Mouse (Mus musculus): ENCODE measurements around the gene Bpnt1. TPM values are rescaled to one million over a fixed set of nuclear protein-coding genes. Genes with fewer than 3 reads are reported as not detected.
A peak's percentile ranks its signal among the peaks of the same experiment; 100 is the strongest.
"Not testable (repeated sequence)": the region's sequence is repeated elsewhere in the genome, so short reads cannot be mapped to it uniquely, and the experiment has no call there.

The Bpnt1 gene
- polyA plus RNA-seq, 1 experiment from 2014 or later, result 108 TPM

DNA sequence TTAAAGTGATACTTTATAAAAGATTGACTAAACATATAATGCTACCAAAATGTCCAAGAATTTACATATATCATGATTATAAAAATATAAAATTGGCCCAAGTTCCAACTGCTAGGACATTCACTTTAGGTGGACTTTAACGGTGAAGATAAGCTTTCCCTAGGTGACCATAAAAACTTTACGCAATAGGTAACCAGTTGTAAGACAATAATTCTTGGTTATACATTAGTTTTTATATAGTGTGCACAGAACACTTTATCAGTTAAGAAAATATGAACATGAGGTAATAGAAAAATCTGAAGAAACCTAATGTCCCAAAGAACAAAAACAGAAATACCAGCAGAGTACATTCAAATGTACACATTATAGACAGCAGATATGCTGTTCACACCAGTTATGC lies 23.6 kb upstream of the Bpnt1 start:
- TF ChIP-seq CTCF (IDR thresholded peaks at IDR 0.05; ENCODE audit: low read depth), result no peak
- DNase-seq (ENCODE audit: low spot score), result no peak
- 95% methylated on average over 2 of the region's 2 CpGs for whole genome bisulfite sequencing
- ATAC-seq (replicated peaks; ENCODE audit: low FRiP score, low read depth), result no peak
- H3K27ac ChIP-seq, result no peak overlapping the region
- no peaks in the 10 kb centered on the region for H3K27me3 ChIP-seq (ENCODE audit: insufficient read depth, low read length)
- H3K36me3 ChIP-seq (ENCODE audit: insufficient read depth, low read length), result peaks cover 34% of the 10 kb centered on the region
- no peaks in the 10 kb centered on the region for H3K4me1 ChIP-seq (replicated peaks; ENCODE audit: insufficient read depth, low read length)
- H3K4me2 ChIP-seq (ENCODE audit: low read length), result no peak overlapping the region
- H3K9me3 ChIP-seq (replicated peaks; ENCODE audit: low read length), result no peaks in the 10 kb centered on the region
- no peak overlapping the region for H3K9ac ChIP-seq (ENCODE audit: low read depth, low read length)
- H3K4me3 ChIP-seq (replicated peaks; ENCODE audit: low read depth, low read length), result no peak overlapping the region

DNA sequence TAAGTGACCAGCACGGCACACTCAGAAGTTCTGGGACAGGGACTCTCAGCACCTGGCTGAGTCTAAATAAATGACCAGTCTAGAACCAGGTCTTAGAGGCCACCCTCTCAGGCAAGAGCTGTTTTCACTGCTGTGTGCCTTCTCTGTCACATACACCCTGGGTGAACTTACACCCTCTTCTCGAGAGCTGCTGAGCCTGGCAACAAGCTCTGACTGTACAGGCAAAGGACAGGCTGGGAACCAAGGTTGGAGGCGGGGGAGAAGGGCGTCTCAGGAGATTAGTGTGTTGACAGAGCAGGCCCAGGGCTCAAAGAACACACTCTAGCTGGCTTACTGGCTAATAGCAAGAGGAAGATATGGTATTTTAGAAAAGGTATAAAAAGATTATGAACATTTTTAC lies 23.0 kb upstream of the Bpnt1 start:
- DNase-seq (ENCODE audit: low spot score) (no peak), ATAC-seq (replicated peaks; ENCODE audit: low FRiP score, low read depth) (no peak)
- WGBS, result 68% methylated on average over 4 of the region's 4 CpGs
- peaks cover 39% of the 10 kb centered on the region for H3K36me3 ChIP-seq (ENCODE audit: insufficient read depth, low read length)
- H3K9ac ChIP-seq (ENCODE audit: low read depth, low read length), result no peak overlapping the region
- no peak for TF ChIP-seq CTCF (IDR thresholded peaks at IDR 0.05; ENCODE audit: low read depth)
- no peaks in the 10 kb centered on the region for H3K27me3 ChIP-seq (ENCODE audit: insufficient read depth, low read length)
- no peak overlapping the region for H3K4me3 ChIP-seq (replicated peaks; ENCODE audit: low read depth, low read length)
- no peaks in the 10 kb centered on the region for H3K9me3 ChIP-seq (replicated peaks; ENCODE audit: low read length)
- H3K4me1 ChIP-seq (replicated peaks; ENCODE audit: insufficient read depth, low read length), result no peaks in the 10 kb centered on the region
- H3K4me2 ChIP-seq (ENCODE audit: low read length), result no peak overlapping the region
- H3K27ac ChIP-seq, result no peak overlapping the region

DNA sequence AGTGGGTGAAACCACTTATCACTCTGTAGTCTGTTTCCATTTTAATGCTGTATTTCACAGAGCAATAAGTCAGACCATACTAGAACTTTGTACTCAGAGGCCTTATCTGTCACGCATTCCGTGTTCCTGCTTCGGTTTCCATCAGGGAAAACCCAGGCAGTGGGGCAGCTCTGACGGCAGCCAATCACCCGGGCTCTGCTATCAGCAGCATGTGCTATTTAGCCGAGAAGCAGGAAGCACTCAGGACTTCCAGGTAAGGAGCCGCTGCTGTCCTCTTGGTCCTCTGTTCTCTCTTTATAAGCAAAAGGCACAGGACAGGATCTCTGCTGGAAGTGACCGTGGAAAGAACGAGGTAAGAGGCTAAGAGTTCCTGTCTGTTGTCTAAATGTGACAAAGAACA lies 20.0 kb upstream of the Bpnt1 start:
- no peaks in the 10 kb centered on the region for H3K27me3 ChIP-seq (ENCODE audit: insufficient read depth, low read length)
- ATAC-seq (replicated peaks; ENCODE audit: low FRiP score, low read depth) (no peak), DNase-seq (ENCODE audit: low spot score) (no peak)
- TF ChIP-seq CTCF (IDR thresholded peaks at IDR 0.05; ENCODE audit: low read depth), result no peak
- H3K4me3 ChIP-seq (replicated peaks; ENCODE audit: low read depth, low read length), result no peak overlapping the region
- no peaks in the 10 kb centered on the region for H3K9me3 ChIP-seq (replicated peaks; ENCODE audit: low read length)
- peaks cover 48% of the 10 kb centered on the region for H3K36me3 ChIP-seq (ENCODE audit: insufficient read depth, low read length)
- no peak overlapping the region for H3K4me2 ChIP-seq (ENCODE audit: low read length)
- WGBS, result 91% methylated on average over 9 of the region's 9 CpGs
- H3K4me1 ChIP-seq (replicated peaks; ENCODE audit: insufficient read depth, low read length), result no peaks in the 10 kb centered on the region
- no peak overlapping the region for H3K9ac ChIP-seq (ENCODE audit: low read depth, low read length)
- no peak overlapping the region for H3K27ac ChIP-seq

DNA sequence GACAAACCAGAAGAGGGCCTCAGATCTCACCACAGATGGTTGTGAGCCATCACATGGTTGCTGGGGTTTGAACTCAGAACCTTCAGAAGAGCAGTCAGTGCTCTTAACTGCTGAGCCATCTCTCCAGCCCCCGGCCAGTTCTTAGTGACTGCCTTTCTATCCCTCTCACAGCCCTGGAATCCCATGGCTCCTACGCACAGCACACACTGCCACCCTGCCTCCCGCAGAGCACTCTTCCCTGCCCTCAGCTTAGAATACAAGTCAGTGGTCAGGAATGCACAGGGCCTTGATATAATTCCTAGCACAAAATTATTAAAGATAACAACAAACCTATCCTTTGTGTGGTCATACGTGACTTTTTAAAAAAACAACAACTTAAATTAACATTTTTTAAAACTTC lies 17.4 kb upstream of the Bpnt1 start:
- Histone ChIP-seq H3K9ac (ENCODE audit: low read depth, low read length) (no peak overlapping the region), H3K9me3 (replicated peaks; ENCODE audit: low read length) (no peaks in the 10 kb centered on the region), H3K27me3 (ENCODE audit: insufficient read depth, low read length) (no peaks in the 10 kb centered on the region), H3K27ac (no peak overlapping the region), H3K4me2 (ENCODE audit: low read length) (no peak overlapping the region), H3K4me3 (replicated peaks; ENCODE audit: low read depth, low read length) (no peak overlapping the region), H3K36me3 (ENCODE audit: insufficient read depth, low read length) (peaks cover 50% of the 10 kb centered on the region), H3K4me1 (replicated peaks; ENCODE audit: insufficient read depth, low read length) (no peaks in the 10 kb centered on the region)
- no peak for TF ChIP-seq CTCF (IDR thresholded peaks at IDR 0.05; ENCODE audit: low read depth)
- ATAC-seq (replicated peaks; ENCODE audit: low FRiP score, low read depth) (no peak), DNase-seq (ENCODE audit: low spot score) (no peak)
- 92% methylated on average over 4 of the region's 4 CpGs for WGBS

DNA sequence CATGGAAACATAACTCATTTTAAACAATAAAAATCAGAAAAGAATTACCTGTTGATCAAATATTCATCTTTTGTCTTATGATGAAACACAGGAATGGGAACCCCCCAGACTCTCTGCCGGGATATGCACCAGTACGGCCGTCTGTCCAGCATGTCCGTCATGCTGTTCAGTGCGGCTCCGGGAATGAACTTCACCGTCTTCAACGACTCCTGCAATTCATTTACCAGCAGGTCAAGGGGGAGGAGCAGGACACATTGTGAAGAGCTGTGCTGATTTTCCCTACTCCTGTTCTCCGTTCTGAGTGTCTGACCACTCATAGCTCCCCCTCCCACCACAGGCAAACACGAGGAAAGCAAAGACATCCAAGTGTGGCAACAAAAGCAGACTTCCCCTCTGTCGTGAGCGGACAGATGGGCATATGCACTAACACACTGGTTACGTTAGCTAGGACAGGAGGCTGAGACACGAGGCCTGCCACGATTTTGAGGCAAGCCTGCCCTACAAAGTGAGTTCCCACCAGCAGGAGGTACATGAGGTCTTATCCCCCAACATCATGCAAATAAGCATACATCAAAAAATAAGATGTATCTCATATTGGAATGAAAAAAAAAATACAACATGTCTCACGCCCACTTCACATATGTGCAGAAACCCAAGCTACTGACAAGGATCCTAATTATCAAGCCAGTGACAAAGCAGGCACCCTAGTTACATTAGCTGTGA lies 15.9 kb upstream of the Bpnt1 start:
- WGBS, result 83% methylated on average over 16 of the region's 16 CpGs
- Histone ChIP-seq H3K4me3 (replicated peaks; ENCODE audit: low read depth, low read length) (no peak overlapping the region), H3K27ac (no peak overlapping the region), H3K4me2 (ENCODE audit: low read length) (no peak overlapping the region), H3K36me3 (ENCODE audit: insufficient read depth, low read length) (peaks cover 58% of the 10 kb centered on the region), H3K9ac (ENCODE audit: low read depth, low read length) (no peak overlapping the region), H3K4me1 (replicated peaks; ENCODE audit: insufficient read depth, low read length) (no peaks in the 10 kb centered on the region), H3K27me3 (ENCODE audit: insufficient read depth, low read length) (no peaks in the 10 kb centered on the region), H3K9me3 (replicated peaks; ENCODE audit: low read length) (no peaks in the 10 kb centered on the region)
- no peak for DNase-seq (ENCODE audit: low spot score)
- no peak for TF ChIP-seq CTCF (IDR thresholded peaks at IDR 0.05; ENCODE audit: low read depth)
- ATAC-seq (replicated peaks; ENCODE audit: low FRiP score, low read depth), result no peak

DNA sequence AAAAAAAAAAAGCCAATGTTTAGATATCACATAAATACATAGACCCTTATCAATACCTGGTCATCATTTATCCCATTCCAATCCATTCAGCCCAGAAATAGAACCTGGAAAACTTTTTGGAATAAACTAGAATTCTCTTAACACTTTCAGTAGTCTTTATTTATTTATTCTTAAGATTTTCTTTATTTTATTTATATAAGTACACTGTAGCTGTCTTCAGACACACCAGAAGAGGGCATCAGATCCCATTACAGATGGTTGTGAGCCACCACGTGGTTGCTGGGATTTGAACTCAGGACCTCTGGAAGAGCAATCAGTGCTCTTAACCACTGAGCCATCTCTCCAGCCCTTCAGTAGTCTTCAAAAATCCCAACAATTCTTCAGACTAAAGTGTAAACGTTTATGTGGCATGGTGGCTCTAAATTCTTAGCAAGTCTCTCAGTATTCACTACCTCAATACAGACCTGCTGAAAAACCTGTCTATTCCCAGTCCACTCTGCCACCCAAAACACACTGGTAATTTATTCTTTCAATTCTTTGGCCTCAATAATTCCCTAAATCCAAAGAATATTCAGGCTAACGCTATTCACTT lies 4.1 kb upstream of the Bpnt1 start:
- H3K9ac ChIP-seq (ENCODE audit: low read depth, low read length), result peak overlapping the region; percentile 86; the same call in 1 of the 2 replicates
- H3K36me3 ChIP-seq (ENCODE audit: insufficient read depth, low read length), result peaks cover 29% of the 10 kb centered on the region
- not testable (repeated sequence) for H3K27ac ChIP-seq; H3K27me3 ChIP-seq (ENCODE audit: insufficient read depth, low read length); ATAC-seq (replicated peaks; ENCODE audit: low FRiP score, low read depth); H3K4me1 ChIP-seq (replicated peaks; ENCODE audit: insufficient read depth, low read length); DNase-seq (ENCODE audit: low spot score); H3K9me3 ChIP-seq (replicated peaks; ENCODE audit: low read length)
- 49% methylated on average over 3 of the region's 3 CpGs for WGBS
- peak overlapping the region; percentile 80; the same call in 1 of the 2 replicates for H3K4me3 ChIP-seq (replicated peaks; ENCODE audit: low read depth, low read length)
- peak overlapping the region; percentile 69 for H3K4me2 ChIP-seq (ENCODE audit: low read length)

Data from kidney, postnatal 0 days (tissue).